Comparison of ENCODE assay signal across 13 mouse cellular contexts in the genomic region with DNA sequence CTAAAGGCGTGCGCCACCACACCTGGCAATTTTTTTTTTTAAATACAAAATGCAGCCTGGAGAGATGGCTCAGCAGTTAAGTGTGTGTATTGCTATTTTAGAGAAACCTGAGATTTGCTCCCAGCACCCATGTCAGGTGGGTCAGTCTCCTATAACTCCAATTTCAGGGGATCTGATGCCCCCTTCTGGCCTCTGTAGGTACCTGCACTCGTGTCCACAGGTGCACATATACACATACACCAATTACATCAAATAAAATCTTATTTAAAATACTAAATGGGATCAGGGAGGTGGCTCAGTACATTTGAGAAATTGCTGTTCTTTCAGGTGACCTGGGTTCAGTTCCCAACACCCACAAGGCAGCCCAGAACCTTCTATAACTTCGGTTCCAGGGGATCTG. TPM values are rescaled to one million over a fixed set of nuclear protein-coding genes. Genes with fewer than 3 reads are reported as not detected.
"Had no signal": no experiment of that assay in that cellular context is flagged by ENCODE, and none has a peak within 500 bp of the region (broad histone marks: within the 10 kb centered on the region; RNA-seq: fewer than 3 reads in every experiment).

No protein-coding gene starts in this region.

- H3K4me2 ChIP-seq: kidney, embryonic 15.5 days; limb, embryonic 12.5 days; liver, embryonic 15.5 days; midbrain, embryonic 12.5 days; stomach, embryonic 15.5 days had no signal

- H3K27ac ChIP-seq: kidney, embryonic 15.5 days; limb, embryonic 12.5 days; liver, embryonic 15.5 days; macrophage; midbrain, embryonic 12.5 days; stomach, embryonic 15.5 days had no signal

- H3K27me3 ChIP-seq: kidney, embryonic 15.5 days; limb, embryonic 12.5 days; liver, embryonic 15.5 days; megakaryocyte, embryonic 14.5 days; midbrain, embryonic 12.5 days; stomach, embryonic 15.5 days had no signal

- H3K36me3 ChIP-seq: kidney, embryonic 15.5 days; limb, embryonic 12.5 days; liver, embryonic 15.5 days; stomach, embryonic 15.5 days had no signal

- H3K9ac ChIP-seq: kidney, embryonic 15.5 days; limb, embryonic 12.5 days; liver, embryonic 15.5 days; midbrain, embryonic 12.5 days; stomach, embryonic 15.5 days had no signal

- H3K4me3 ChIP-seq: kidney, embryonic 15.5 days; limb, embryonic 12.5 days; liver, embryonic 15.5 days; megakaryocyte, embryonic 14.5 days; midbrain, embryonic 12.5 days; stomach, embryonic 15.5 days had no signal

- ATAC-seq: midbrain, embryonic 16.5 days had no signal

- H3K9me3 ChIP-seq: kidney, embryonic 15.5 days; limb, embryonic 12.5 days; liver, embryonic 15.5 days; midbrain, embryonic 12.5 days; stomach, embryonic 15.5 days had no signal

- DNase-seq: kidney, adult 2 months; layer of hippocampus, adult 9-11 months; lung, adult 2 months; lung, postnatal 14 days; right cerebral cortex, postnatal 14 days had no signal

- H3K4me1 ChIP-seq: midbrain, embryonic 12.5 days had no signal

RNA-seq across cellular contexts. Expression of gene Plekha6, which starts 47.9 kb away (rescaled TPM):
- polyA plus RNA-seq: macrophage had no signal
